Comparison of ENCODE assay signal across 20 mouse cellular contexts in the genomic region with DNA sequence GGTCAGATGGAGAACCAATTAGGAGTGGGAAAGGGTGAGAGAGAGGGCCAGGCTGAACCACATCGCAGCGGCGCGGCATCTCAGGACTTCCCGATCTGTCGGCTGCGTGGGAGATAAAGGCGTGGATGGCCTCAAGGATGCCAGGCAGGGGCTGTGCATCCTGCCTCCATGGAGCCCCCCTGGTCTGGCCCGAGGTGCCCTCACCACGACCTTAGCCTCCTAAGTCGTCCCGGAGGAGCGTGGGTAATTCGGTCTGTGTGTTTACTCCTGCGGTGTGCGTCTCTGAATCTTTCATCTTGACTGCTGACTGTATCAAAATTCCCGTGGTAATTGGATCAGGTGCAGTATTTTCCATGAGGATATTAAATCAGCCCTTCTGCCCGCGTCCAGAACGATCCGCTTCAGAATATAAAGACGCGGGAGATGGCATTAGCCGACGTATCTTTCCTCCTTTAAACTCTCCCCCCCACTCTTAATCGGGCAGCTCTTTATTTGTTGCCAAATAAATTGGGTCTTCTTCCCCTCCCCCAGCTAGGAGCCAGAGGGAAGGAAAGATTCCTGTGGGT. TPM values are rescaled to one million over a fixed set of nuclear protein-coding genes. Genes with fewer than 3 reads are reported as not detected.
A peak's percentile ranks its signal among the peaks of the same experiment; 100 is the strongest.
DNase-seq lines count a peak whose midpoint lies in the region; ATAC-seq and TF ChIP-seq lines count a peak whose summit lies in the region.
"Had no signal": no experiment of that assay in that cellular context is flagged by ENCODE, and none has a peak within 500 bp of the region (broad histone marks: within the 10 kb centered on the region; RNA-seq: fewer than 3 reads in every experiment).

No protein-coding gene starts in this region.

- H3K4me3 ChIP-seq in midbrain, embryonic 13.5 days (replicated peaks): no peak overlapping the region
- no peak overlapping the region for H3K4me3 ChIP-seq in midbrain, embryonic 11.5 days (ENCODE audit: low read depth, low read length)
- H3K4me3 ChIP-seq in hindbrain, embryonic 13.5 days: no peak overlapping the region
- no peak overlapping the region for H3K4me3 ChIP-seq in hindbrain, postnatal 0 days (ENCODE audit: low read length)
- no peak overlapping the region for H3K4me3 ChIP-seq in neural tube, embryonic 15.5 days (replicated peaks)
- H3K4me3 ChIP-seq: embryonic facial prominence, embryonic 15.5 days; heart, embryonic 13.5 days had no signal

- no peaks in the 10 kb centered on the region for H3K36me3 ChIP-seq in midbrain, embryonic 13.5 days
- H3K36me3 ChIP-seq in midbrain, embryonic 11.5 days (ENCODE audit: control insufficient read depth, insufficient read depth, low read length): no peaks in the 10 kb centered on the region
- no peaks in the 10 kb centered on the region for H3K36me3 ChIP-seq in hindbrain, embryonic 13.5 days
- no peaks in the 10 kb centered on the region for H3K36me3 ChIP-seq in hindbrain, postnatal 0 days (ENCODE audit: insufficient read depth, low read length)
- no peaks in the 10 kb centered on the region for H3K36me3 ChIP-seq in neural tube, embryonic 15.5 days
- H3K36me3 ChIP-seq: embryonic facial prominence, embryonic 15.5 days; heart, embryonic 13.5 days had no signal

- no peak for DNase-seq in midbrain, embryonic 11.5 days (ENCODE audit: low spot score, missing footprints)
- DNase-seq in hindbrain, postnatal 0 days (ENCODE audit: low spot score): no peak
- DNase-seq in frontal cortex, postnatal 14 days (ENCODE audit: low spot score in 2 of 2): no peak
- DNase-seq in thymus, postnatal 0 days (ENCODE audit: low spot score): no peak
- DNase-seq: adrenal gland, postnatal 10 days; cerebellum, adult 2 months; cerebellum, postnatal 25 days; gastrocnemius, postnatal 14 days; heart, adult 18-20 months; heart, postnatal 14 days; kidney, adult 11 months; kidney, postnatal 10 days; lung, postnatal 10 days had no signal

- WGBS in midbrain, embryonic 13.5 days: 41% methylated on average over 26 of the region's 26 CpGs
- whole genome bisulfite sequencing in midbrain, embryonic 11.5 days: 63% methylated on average over 26 of the region's 26 CpGs
- WGBS in hindbrain, embryonic 13.5 days: 49% methylated on average over 26 of the region's 26 CpGs
- 52% methylated on average over 26 of the region's 26 CpGs for WGBS in hindbrain, postnatal 0 days
- 42% methylated on average over 26 of the region's 26 CpGs for WGBS in neural tube, embryonic 15.5 days

- no peak overlapping the region for H3K9ac ChIP-seq in midbrain, embryonic 13.5 days (replicated peaks)
- H3K9ac ChIP-seq in midbrain, embryonic 11.5 days (ENCODE audit: low read length): no peak overlapping the region
- no peak overlapping the region for H3K9ac ChIP-seq in hindbrain, embryonic 13.5 days
- no peak overlapping the region for H3K9ac ChIP-seq in hindbrain, postnatal 0 days (replicated peaks; ENCODE audit: low read length)
- H3K9ac ChIP-seq in neural tube, embryonic 15.5 days (replicated peaks): no peak overlapping the region
- H3K9ac ChIP-seq: embryonic facial prominence, embryonic 15.5 days; heart, embryonic 13.5 days had no signal

- H3K9me3 ChIP-seq in midbrain, embryonic 13.5 days: no peaks in the 10 kb centered on the region
- H3K9me3 ChIP-seq in midbrain, embryonic 11.5 days (ENCODE audit: control insufficient read depth, low read length): no peaks in the 10 kb centered on the region
- no peaks in the 10 kb centered on the region for H3K9me3 ChIP-seq in hindbrain, embryonic 13.5 days
- H3K9me3 ChIP-seq in hindbrain, postnatal 0 days (ENCODE audit: low read length): no peaks in the 10 kb centered on the region
- no peaks in the 10 kb centered on the region for H3K9me3 ChIP-seq in neural tube, embryonic 15.5 days (replicated peaks)
- H3K9me3 ChIP-seq: embryonic facial prominence, embryonic 15.5 days had no signal

- 0 out of 2 replicates have a peak, but pooled peaks cover 3% of the 10 kb centered on the region for H3K27me3 ChIP-seq in midbrain, embryonic 13.5 days
- no peaks in the 10 kb centered on the region for H3K27me3 ChIP-seq in midbrain, embryonic 11.5 days (ENCODE audit: control insufficient read depth, insufficient read depth, low read length)
- peaks cover 15% of the 10 kb centered on the region; the same call in 1 of the 2 replicates for H3K27me3 ChIP-seq in hindbrain, embryonic 13.5 days
- H3K27me3 ChIP-seq in hindbrain, postnatal 0 days (ENCODE audit: insufficient read depth, low read length): peaks cover 4% of the 10 kb centered on the region; the same call in 1 of the 2 replicates
- H3K27me3 ChIP-seq in neural tube, embryonic 15.5 days (replicated peaks): no peaks in the 10 kb centered on the region; the same call in 1 of the 2 replicates

- H3K4me2 ChIP-seq in midbrain, embryonic 13.5 days (replicated peaks): peak overlapping the region; percentile 28
- no peak overlapping the region for H3K4me2 ChIP-seq in midbrain, embryonic 11.5 days
- 0 out of 2 replicates have a peak overlapping the region, but pooled peaks have one; percentile 11 for H3K4me2 ChIP-seq in hindbrain, embryonic 13.5 days
- 0 out of 2 replicates have a peak overlapping the region, but pooled peaks have one; percentile 10 for H3K4me2 ChIP-seq in hindbrain, postnatal 0 days (ENCODE audit: low read depth, low read length)
- peak overlapping the region; percentile 19 for H3K4me2 ChIP-seq in neural tube, embryonic 15.5 days
- H3K4me2 ChIP-seq: embryonic facial prominence, embryonic 15.5 days; heart, embryonic 13.5 days had no signal

- no peak for TF ChIP-seq CTCF in hindbrain, postnatal 0 days (IDR thresholded peaks at IDR 0.05; ENCODE audit: low read depth)

- H3K27ac ChIP-seq in midbrain, embryonic 13.5 days: peak overlapping the region; percentile 46
- H3K27ac ChIP-seq in midbrain, embryonic 11.5 days (ENCODE audit: low read depth, low read length): no peak overlapping the region
- H3K27ac ChIP-seq in hindbrain, embryonic 13.5 days: peak overlapping the region; percentile 35; the same call in 1 of the 2 replicates
- no peak overlapping the region for H3K27ac ChIP-seq in hindbrain, postnatal 0 days
- no peak overlapping the region for H3K27ac ChIP-seq in neural tube, embryonic 15.5 days (replicated peaks)
- H3K27ac ChIP-seq: embryonic facial prominence, embryonic 15.5 days; heart, embryonic 13.5 days had no signal

- peak; percentile 65 for ATAC-seq in midbrain, embryonic 13.5 days
- ATAC-seq in midbrain, embryonic 11.5 days (ENCODE audit: low FRiP score): no peak
- peak; percentile 36; the same call in 1 of the 2 replicates for ATAC-seq in hindbrain, embryonic 13.5 days (ENCODE audit: low FRiP score)
- no peak for ATAC-seq in hindbrain, postnatal 0 days
- no peak for ATAC-seq in neural tube, embryonic 15.5 days (ENCODE audit: low FRiP score)
- ATAC-seq: forebrain, embryonic 14.5 days had no signal

- peaks cover 29% of the 10 kb centered on the region for H3K4me1 ChIP-seq in midbrain, embryonic 13.5 days (replicated peaks)
- H3K4me1 ChIP-seq in midbrain, embryonic 11.5 days (ENCODE audit: control insufficient read depth, insufficient read depth, low read length): peaks cover 7% of the 10 kb centered on the region; the same call in 1 of the 2 replicates
- peaks cover 18% of the 10 kb centered on the region for H3K4me1 ChIP-seq in hindbrain, embryonic 13.5 days (replicated peaks)
- no peaks in the 10 kb centered on the region for H3K4me1 ChIP-seq in hindbrain, postnatal 0 days (ENCODE audit: insufficient read depth, low read length)
- H3K4me1 ChIP-seq in neural tube, embryonic 15.5 days: peaks cover 27% of the 10 kb centered on the region
- H3K4me1 ChIP-seq: embryonic facial prominence, embryonic 15.5 days had no signal

RNA-seq across cellular contexts. Expression of a gene that starts 12.7 kb away (rescaled TPM):
- polyA plus RNA-seq in midbrain, embryonic 13.5 days (2015; fragmentation: Nextera tagmentation; extraction: Ambion mirVana): 5.5 and 6.8 TPM in 2 replicates
- polyA plus RNA-seq in midbrain, embryonic 11.5 days (2014; fragmentation: Nextera tagmentation; extraction: Ambion mirVana): 7.7 and 9.6 TPM in 2 replicates
- polyA plus RNA-seq in hindbrain, embryonic 13.5 days (2015; fragmentation: Nextera tagmentation; extraction: Ambion mirVana): 6.3 and 7.0 TPM in 2 replicates
- 11.6 and 12.9 TPM in 2 replicates for total RNA-seq in hindbrain, postnatal 0 days (2014; rRNA removed)
- 2.0 and 2.1 TPM in 2 replicates for polyA plus RNA-seq in hindbrain, postnatal 0 days (2015; fragmentation: Nextera tagmentation; extraction: Ambion mirVana)
- 4.1 and 4.2 TPM in 2 replicates for polyA plus RNA-seq in neural tube, embryonic 15.5 days (2015; fragmentation: Nextera tagmentation; extraction: Ambion mirVana)
- polyA plus RNA-seq in thymus, postnatal 0 days (2015; fragmentation: Nextera tagmentation; extraction: Ambion mirVana): 0.09 and 0.21 TPM in 2 replicates

RNA-seq across cellular contexts. Expression of a gene that starts 28.6 kb away (rescaled TPM):
- 8.4 and 11.2 TPM in 2 replicates for polyA plus RNA-seq in midbrain, embryonic 13.5 days (2015; fragmentation: Nextera tagmentation; extraction: Ambion mirVana)
- polyA plus RNA-seq in midbrain, embryonic 11.5 days (2014; fragmentation: Nextera tagmentation; extraction: Ambion mirVana): 0.83 and 1.7 TPM in 2 replicates
- polyA plus RNA-seq in hindbrain, embryonic 13.5 days (2015; fragmentation: Nextera tagmentation; extraction: Ambion mirVana): 3.4 and 4.6 TPM in 2 replicates
- total RNA-seq in hindbrain, postnatal 0 days (2014; rRNA removed): 27.3 and 28.9 TPM in 2 replicates
- polyA plus RNA-seq in hindbrain, postnatal 0 days (2015; fragmentation: Nextera tagmentation; extraction: Ambion mirVana): 8.7 and 9.1 TPM in 2 replicates
- 4.9 and 6.4 TPM in 2 replicates for polyA plus RNA-seq in neural tube, embryonic 15.5 days (2015; fragmentation: Nextera tagmentation; extraction: Ambion mirVana)
- polyA plus RNA-seq in thymus, postnatal 0 days (2015; fragmentation: Nextera tagmentation; extraction: Ambion mirVana): 0.13 and 0.27 TPM in 2 replicates
- total RNA-seq: gastrocnemius, postnatal 14 days; heart, adult 18-20 months; liver, adult 2 months had no signal
- polyA plus RNA-seq: heart, embryonic 13.5 days; liver, adult 2 months had no signal

Comparison
In these comparisons a context has a peak if more than half of its experiments do, and no peak if none do; other contexts are left out.
1. ATAC-seq: peak in midbrain, embryonic 13.5 days (single experiment) and hindbrain, embryonic 13.5 days (single experiment); none in midbrain, embryonic 11.5 days (single experiment), hindbrain, postnatal 0 days (single experiment) and neural tube, embryonic 15.5 days (single experiment).
2. H3K27ac ChIP-seq: peak in midbrain, embryonic 13.5 days (single experiment) and hindbrain, embryonic 13.5 days (single experiment); none in midbrain, embryonic 11.5 days (single experiment), hindbrain, postnatal 0 days (single experiment) and neural tube, embryonic 15.5 days (single experiment).